8 mouse cellular contexts compared by ENCODE assay signal in genomic region chr16:88289421-88290081, GRCm38 (mm10). TPM values are rescaled to one million over a fixed set of nuclear protein-coding genes. Genes with fewer than 3 reads are reported as not detected.
DNase-seq lines count a peak whose midpoint lies in the region; ATAC-seq lines count a peak whose summit lies in the region.

No protein-coding gene starts in this region.

- H3K9me3 ChIP-seq in intestine, embryonic 15.5 days, result no peaks in the 10 kb centered on the region; the same call in 1 of the 2 replicates
- H3K9me3 ChIP-seq in neural tube, embryonic 13.5 days, result no peaks in the 10 kb centered on the region

- peak overlapping the region; percentile 45 for H3K4me3 ChIP-seq in intestine, embryonic 15.5 days (replicated peaks)
- peak overlapping the region; percentile 59 for H3K4me3 ChIP-seq in neural tube, embryonic 13.5 days

- under 1% methylated on average over 40 of the region's 40 CpGs for WGBS in intestine, embryonic 15.5 days
- WGBS in neural tube, embryonic 13.5 days, result under 1% methylated on average over 40 of the region's 40 CpGs

- H3K4me2 ChIP-seq in intestine, embryonic 15.5 days (replicated peaks), result peak overlapping the region; percentile 95
- H3K4me2 ChIP-seq in neural tube, embryonic 13.5 days, result peak overlapping the region; percentile 98

- peaks cover 4% of the 10 kb centered on the region; the same call in 1 of the 2 replicates for H3K4me1 ChIP-seq in intestine, embryonic 15.5 days (replicated peaks)
- peaks cover 27% of the 10 kb centered on the region for H3K4me1 ChIP-seq in neural tube, embryonic 13.5 days (replicated peaks)

- ATAC-seq in intestine, embryonic 15.5 days, result peak; percentile 66
- ATAC-seq in neural tube, embryonic 13.5 days (ENCODE audit: low read depth), result peak; percentile 82

- peak overlapping the region; percentile 30 for H3K9ac ChIP-seq in intestine, embryonic 15.5 days
- peak overlapping the region; percentile 76 for H3K9ac ChIP-seq in neural tube, embryonic 13.5 days

- peaks cover 21% of the 10 kb centered on the region for H3K27me3 ChIP-seq in intestine, embryonic 15.5 days (replicated peaks)
- H3K27me3 ChIP-seq in neural tube, embryonic 13.5 days, result peaks cover 18% of the 10 kb centered on the region

- H3K36me3 ChIP-seq in intestine, embryonic 15.5 days, result no peaks in the 10 kb centered on the region
- no peaks in the 10 kb centered on the region for H3K36me3 ChIP-seq in neural tube, embryonic 13.5 days

- no peak overlapping the region for H3K27ac ChIP-seq in intestine, embryonic 15.5 days
- H3K27ac ChIP-seq in neural tube, embryonic 13.5 days (replicated peaks), result peak overlapping the region; percentile 62

- DNase-seq in cerebellum, postnatal 14 days, result peak; percentile 43 to 50
- DNase-seq in cerebellum, adult 8-10 months, result no peak
- peak; percentile 5 for DNase-seq in right cerebral cortex, adult 18-20 months
- no peak for DNase-seq in right cerebral cortex, postnatal 36 days (ENCODE audit: low spot score in 2 of 2)
- no peak for DNase-seq in spleen, adult 12 weeks (ENCODE audit: low spot score)
- no peak for DNase-seq in gastrocnemius, postnatal 25 days

RNA-seq across cellular contexts. Expression of gene Grik1, which starts 0.5 kb away (rescaled TPM):
- 1.4 and 1.5 TPM in 2 replicates for polyA plus RNA-seq in intestine, embryonic 15.5 days (2015; fragmentation: Nextera tagmentation; extraction: Ambion mirVana)
- polyA plus RNA-seq in neural tube, embryonic 13.5 days (2015; fragmentation: Nextera tagmentation; extraction: Ambion mirVana), result 16.4 and 21.5 TPM in 2 replicates
- not detected for total RNA-seq in gastrocnemius, postnatal 25 days (2021)

Comparison
In these comparisons a context has a peak if more than half of its experiments do, and no peak if none do; other contexts are left out.
1. DNase-seq: peak in cerebellum, postnatal 14 days (2 of 2) and right cerebral cortex, adult 18-20 months (single experiment); none in cerebellum, adult 8-10 months (single experiment), right cerebral cortex, postnatal 36 days (0 of 2), spleen, adult 12 weeks (single experiment) and gastrocnemius, postnatal 25 days (single experiment).